Mouse (Mus musculus): ENCODE data around the gene Rab22a.
"Not testable (repeated sequence)": the region's sequence is repeated elsewhere in the genome, so short reads cannot be mapped to it uniquely, and the experiment has no call there.

Rab22a gene

DNA sequence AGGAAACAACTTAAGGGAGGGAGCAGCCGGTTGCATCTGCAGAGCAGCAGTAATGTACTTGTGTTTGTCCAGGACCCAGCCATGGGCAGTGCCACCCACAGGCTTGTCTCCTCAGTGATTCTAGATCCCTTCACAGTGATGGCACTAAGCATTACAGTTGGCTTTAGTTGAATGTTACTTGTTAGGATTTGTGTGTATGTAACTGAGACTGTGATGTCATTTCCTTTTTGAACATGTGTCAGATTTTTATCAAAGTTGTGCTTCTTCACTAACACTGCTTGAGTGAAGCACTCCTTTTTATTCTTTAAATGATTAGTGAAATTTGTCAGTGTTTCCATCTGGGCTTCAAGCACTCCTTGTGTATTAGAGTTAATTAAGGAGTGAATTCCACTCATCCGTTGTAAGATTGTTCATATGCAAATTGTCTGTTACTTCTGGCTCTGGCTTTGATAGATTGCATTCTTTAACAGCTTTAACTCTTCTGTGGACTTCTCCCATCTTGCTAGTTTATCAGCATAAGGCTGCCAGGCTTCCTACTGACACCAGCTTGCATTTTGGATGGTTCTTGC, 12.9 kb downstream of the Rab22a start:
- DNase-seq (ENCODE audit: low read depth), result no peak

DNA sequence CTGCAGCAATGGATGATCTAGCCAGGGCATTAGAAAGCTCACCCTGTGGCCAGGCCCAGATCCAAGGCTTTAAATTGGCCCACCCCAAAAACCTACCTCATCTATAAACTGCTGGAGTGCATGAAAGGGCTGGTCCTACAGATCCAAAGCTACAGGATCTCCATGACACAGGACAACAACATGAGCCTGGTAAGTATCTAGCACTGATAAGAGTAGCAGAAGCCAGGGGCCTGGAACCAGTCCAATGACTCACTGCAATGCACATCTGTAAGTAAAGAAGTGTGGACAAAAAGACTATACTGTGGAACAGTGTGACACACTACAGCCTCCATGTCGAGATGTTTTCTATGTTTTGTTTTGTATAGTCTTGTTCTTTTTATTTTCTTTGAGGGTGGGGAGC, 13.9 kb downstream of the Rab22a start:
- no peak for DNase-seq (ENCODE audit: low read depth)

DNA sequence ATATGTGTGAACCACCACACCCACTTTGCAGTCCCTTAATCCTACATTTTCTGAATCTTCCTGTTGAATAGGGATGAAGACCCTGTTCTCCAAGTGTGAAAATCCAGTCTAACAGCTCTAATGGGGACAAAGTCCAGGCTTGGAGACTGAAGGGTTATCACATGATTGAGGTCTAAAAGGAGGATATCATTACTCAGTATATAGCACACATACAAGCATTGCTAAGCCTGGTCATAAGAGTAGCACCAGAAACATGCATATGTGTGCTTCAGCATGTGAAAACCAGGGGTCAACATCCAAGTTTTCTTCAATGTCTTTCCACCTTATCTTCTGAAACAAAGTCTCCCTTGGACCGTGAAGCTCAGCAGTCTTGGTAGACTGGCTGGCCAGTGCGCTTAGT, 19.0 kb downstream of the Rab22a start:
- DNase-seq (ENCODE audit: low read depth), result no peak

DNA sequence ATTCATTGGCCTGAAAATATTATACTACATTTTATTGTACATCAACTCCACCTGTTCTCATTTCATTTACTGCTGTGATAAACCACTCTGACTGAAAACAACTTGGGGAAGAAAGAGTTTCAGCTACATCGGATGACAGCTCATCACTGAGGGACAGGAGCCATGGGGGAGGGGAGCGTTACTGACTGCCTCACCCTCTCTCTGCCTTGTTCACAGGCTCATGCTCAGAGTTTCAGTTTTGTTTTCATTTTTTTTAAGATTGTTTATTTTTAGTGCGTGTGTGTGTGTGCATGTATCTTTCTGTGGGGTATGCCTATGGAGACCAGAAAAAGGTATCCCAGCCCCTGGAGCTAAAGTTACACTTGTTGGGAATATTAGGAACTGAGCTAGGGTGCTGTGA, 19.7 kb downstream of the Rab22a start:
- DNase-seq (ENCODE audit: low read depth), result no peak

DNA sequence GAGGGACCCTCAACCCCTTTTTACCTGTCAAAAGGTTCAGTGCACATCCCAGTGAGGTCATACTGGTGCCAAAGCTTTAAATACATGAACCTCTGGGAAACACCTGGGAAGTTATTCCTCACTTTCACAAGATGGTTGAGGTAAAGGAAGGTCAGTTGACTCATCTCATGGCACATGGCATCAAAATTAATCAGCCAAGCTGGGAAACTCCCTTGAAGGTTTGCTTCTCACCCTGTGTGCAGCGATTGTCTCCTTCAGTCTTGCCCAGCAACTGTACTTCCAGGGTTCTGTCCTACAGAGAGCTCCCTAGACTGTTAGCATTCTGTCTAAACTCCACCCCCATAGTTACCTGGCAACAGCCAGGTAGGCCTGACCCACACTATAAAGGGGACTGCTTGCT, 20.6 kb downstream of the Rab22a start:
- DNase-seq (ENCODE audit: low read depth), result no peak

DNA sequence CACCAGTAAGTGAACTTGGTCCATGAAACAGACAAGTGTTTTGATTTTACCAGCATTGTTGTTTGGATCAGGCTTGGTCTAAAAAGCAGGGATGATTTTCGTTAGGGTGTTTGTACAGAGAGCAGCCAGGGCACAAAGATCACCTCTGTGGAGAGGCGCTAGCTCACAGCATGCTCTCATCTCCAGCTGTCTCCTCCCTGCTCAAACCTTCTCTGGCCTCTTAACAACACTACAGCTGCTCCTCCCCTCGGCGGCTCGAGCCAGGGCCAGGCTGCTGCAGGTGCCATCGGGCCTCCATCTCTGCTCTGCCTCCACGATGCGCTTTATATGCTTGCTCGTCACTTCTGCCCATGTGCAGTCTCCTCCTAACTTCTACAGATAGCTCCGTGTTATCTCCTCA, 23.2 kb downstream of the Rab22a start:
- no peak for DNase-seq (ENCODE audit: low read depth)

DNA sequence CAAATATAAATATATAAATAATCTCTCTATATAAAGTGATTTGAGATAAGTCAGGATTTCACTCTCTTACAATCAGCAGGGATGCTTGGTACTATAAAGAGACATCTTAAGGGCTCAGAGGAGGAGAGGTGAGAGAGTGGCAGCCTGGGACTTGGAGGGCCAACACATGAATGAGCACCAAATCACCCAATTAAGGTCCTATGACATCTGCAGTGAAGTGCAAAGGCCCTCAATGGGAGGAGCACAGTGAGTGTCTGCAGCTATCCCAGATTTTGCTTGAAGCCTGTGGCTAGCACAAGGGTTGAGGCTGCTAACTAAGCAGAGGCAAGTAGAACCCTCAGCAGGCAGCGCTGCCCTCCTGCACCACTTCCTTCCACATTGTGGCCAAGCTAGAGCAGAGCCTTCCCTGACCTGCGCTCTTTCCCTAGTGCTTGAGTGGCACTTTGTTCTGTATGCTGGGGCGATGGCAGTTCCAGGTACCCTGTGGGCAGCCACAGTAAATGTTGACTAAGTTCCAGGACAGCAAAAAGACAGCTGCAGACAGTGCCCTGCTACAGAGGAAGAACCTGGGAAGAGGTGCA, 26.3 kb downstream of the Rab22a start:
- DNase-seq (ENCODE audit: low read depth), result no peak

DNA sequence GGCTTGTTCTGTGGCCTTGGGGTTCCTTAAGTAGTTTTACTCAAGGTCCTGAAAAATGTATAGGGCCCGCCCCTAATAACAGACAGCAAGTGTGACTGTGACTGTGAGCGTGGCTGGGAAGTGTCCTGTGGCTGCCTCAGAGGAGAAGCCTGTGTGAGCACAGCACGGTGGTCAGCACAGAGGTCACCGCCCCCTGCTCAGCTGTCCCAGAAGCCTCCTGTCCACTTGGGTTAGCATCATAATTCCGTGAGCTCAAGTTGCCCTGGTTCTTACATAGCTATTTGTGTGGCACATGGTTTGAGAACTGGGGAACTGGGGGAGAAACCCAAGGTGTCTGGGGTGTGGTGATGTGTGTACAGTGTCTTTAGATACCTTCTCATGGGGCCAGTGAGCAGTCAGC, 27.8 kb downstream of the Rab22a start:
- DNase-seq (ENCODE audit: low read depth), result no peak

DNA sequence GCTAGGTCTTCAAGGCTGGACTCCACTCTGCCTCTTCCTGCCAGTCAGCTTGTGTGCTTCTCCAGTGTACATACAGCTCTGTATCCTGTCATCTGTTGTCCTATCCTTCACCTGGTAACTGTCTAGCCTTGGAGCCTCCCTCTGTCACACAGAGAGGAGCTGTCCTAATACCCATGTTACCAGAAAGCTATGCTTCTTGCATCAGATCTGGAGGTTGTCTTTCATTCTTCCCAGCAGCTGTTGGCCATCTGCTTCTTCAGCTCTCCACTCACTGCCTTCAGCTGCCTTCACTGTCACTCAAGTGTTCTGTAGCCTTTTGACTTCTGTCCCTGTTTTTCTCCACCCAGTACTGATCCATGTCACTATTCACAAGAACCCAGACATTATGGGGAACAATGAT, 30.3 kb downstream of the Rab22a start:
- no peak for DNase-seq (ENCODE audit: low read depth)

DNA sequence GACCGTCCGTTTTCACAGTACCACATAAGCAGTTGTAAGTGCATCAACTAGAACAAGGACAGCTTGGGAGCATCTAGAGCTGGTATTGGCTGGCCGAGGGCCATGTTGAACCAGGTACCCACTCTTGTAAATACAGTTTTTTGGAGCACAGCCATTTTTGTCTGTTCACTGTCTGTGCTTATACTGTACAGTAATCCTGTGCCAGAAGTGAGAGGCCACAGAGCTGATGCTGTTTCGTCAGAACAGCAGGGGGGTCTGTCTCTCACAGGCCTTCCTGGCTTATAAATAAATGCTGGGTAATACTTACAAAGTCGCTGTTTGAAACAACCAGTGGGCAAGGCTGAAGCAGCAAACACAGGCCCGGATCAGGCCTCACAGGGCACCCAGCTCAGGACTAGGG, 32.2 kb downstream of the Rab22a start:
- DNase-seq (ENCODE audit: low read depth), result no peak

DNA sequence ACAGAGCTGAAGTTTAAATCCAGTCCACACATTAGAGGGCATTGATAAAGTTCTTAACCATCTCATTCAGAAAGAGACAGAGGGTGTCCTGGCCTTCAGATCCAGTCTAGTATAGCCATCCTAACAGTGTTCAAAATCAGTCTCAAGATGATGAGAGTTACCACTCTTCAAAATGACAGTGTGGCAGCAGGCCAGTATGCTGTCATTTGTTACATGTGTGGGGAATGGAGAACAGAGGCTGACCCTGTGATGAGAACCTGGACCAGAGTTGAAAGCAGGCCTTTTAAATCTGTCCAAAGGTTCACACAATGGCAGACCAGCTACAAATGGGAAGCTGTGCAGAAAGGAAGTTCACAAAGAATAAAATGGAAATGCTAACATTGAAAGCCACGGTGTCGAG, 33.1 kb downstream of the Rab22a start:
- no peak for DNase-seq (ENCODE audit: low read depth)

DNA sequence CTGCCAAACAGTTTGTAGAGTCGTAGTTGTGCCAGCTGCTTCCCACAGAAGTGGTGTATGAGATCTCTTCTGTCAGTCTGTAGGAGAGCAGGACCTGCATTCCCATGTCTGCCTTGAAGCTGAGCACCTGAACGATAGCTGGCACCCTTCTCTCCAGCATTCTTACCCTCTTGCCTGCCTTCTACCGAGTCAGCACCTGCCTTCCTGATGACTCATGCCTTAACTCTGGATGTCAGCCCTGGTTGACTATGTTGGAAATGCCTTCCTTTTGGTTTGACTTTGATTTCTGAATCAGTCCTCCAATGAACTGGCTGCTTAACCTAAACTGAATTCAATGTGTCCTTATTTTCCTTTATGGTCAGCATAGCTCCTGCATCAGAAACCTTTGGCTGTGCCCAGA, 39.3 kb downstream of the Rab22a start:
- DNase-seq (ENCODE audit: low read depth), result peak; percentile 44

DNA sequence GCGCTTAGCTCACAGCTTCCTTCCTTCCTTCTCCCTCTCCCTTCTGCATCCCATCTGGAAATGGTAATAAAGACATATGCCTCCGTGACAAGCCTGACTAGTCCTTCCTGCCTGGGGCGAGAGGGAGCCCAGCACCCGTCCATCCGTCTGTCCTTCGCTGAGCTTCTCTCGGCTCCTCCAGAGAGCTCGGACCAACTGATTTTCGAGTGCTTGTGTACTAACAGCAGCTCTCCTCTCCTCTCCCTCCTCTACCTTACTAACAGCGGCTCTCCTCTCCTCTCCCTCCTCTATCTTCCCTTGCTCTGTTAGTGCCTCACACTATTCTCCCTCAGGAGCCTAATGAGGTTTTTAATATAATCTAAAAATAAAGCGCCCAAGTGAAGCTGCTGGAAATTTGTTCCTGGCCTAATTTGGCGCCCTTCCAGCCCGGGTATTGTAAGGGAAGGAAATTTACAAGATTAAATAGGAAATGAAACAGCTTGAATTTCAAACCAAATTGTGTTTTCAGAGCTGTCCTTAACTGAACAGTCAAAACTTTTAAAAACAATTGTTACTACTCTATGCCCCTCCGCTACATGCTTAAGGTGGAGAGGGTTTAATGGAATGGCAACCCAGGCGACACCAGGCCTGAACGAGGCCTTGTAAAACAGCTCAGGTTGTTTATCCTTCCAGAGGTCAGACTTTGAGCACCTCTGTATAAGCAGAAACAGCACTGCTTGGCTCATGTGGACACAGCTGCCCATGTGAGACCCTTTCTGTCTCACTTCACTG, 42.7 kb downstream of the Rab22a start:
- DNase-seq (ENCODE audit: low read depth), result no peak

DNA sequence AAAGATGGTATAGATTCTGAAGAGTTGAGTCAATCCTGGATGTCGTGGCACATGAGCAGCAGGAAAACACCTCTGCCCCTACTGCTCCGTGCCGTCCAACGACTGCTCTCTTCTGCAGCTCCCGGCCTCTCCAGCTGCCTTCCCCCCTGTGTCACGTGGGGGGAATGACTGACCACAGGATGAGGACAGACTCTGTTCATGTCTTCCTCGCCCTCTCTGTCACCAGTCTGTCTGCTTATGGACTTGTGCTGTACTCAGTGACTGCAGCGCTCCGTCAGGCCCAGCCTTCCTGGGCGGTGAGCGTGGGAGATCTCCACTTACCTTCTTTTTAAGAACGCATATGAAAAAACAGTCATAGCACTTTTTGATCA, 43.3 kb downstream of the Rab22a start:
- no peak for DNase-seq (ENCODE audit: low read depth)

DNA sequence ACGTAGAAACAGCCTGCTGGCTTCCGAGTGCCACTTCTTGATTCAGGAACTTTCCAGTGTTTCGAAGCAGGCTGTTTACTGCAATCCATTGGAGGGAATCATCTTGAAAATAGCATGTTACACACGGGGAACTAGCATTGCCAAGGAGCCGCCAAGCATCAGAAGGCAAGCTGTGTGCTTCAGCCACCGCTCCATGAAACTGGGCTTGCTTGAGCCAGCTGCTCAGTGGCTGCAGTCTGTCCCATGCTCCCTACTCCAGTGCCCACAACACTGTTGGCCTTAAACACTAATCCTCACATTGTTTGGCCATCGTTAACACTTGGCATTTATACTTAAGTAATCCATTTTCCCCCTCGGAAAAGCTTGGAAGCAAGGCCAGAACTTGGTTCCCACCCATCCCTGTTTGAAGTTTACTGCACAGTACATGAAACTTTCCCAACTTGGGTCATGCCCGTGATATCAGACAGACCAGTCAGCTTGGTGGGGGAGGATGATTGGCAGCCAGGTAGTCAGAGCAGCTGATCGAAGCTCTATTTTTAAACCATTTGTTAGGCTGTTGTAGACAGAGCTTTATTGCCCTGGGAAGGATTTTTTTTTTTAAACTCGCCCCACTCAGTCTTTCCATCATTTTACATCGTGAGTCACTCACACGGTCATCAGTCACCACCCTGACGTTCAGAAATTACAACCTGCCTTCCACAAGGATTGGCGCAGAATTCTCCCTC, 46.4 kb downstream of the Rab22a start:
- peak; percentile 90 for DNase-seq (ENCODE audit: low read depth)

DNA sequence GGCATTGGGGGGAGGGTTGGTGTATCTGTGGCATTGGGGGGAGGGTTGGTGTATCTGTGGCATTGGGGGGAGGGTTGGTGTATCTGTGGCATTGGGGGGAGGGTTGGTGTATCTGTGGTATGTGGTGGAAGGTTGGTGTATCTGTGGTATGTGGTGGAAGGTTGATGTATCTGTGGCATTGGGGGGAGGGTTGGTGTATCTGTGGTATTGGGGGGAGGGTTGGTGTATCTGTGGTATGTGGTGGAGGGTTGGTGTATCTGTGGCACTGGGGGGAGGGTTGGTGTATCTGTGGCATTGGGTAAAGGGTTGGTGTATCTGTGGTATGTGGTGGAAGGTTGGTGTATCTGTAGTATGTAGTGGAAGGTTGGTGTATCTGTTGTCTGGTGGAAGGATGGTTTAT, 48.1 kb downstream of the Rab22a start:
- DNase-seq (ENCODE audit: low read depth), result not testable (repeated sequence)

DNA sequence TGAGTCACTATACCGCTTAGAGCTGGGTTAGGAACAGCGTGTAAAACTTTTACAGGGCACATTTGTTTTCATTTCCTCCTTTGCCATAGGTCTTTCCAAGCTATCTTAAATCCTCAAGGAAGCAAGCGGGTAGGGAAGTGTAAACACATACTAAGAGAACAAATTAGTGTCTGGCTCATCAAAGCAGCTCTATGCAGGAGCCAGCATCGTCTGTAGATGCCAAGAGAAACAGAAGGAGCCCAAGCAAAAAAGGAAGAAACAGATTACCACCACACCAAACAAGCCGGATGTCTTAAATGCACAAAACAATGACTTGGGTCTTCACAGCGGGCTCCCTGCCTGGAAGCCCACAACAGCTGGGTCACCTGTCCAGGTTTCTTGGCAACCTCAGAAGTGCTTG, 50.6 kb downstream of the Rab22a start:
- DNase-seq (ENCODE audit: low read depth), result peak; percentile 13

DNA sequence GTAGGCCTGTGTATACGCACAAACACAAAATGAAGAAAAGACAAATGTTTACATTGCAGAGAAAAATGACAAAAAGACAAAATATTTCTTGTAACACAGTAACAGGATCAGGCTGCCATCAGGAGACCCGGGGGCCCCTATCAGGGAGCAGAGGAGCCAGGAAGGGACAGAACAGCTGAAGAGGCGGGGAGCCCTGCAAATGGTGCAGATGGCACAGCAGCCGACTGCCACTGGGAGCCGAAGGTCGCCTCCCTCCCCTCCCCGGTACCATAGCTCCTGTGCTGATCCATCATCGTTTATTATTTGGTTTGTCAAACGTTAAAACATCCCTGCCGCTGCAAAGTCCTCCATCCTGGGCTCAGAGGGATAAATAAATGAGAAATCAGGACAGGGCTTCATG, 53.1 kb downstream of the Rab22a start:
- DNase-seq (ENCODE audit: low read depth), result no peak

DNA sequence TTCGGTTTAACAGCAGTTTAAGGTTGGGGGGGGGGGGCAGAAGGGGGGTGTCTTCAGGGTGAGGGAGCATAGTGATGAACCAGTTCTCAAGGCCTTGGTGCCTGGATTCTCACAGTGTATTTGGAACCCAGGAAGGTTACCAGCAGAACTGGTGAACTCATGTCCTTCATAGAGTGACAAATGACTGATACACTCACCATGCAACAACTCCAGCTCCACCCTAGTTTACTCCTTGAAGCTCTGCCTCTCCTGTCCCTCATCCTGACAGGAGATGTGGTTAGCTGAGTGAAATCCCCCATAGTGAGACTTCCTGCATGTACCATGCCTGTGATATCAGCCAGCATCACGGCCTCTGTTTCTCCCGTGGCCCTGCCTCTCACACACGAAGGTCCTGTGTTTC, 53.7 kb downstream of the Rab22a start:
- DNase-seq (ENCODE audit: low read depth), result no peak

DNA sequence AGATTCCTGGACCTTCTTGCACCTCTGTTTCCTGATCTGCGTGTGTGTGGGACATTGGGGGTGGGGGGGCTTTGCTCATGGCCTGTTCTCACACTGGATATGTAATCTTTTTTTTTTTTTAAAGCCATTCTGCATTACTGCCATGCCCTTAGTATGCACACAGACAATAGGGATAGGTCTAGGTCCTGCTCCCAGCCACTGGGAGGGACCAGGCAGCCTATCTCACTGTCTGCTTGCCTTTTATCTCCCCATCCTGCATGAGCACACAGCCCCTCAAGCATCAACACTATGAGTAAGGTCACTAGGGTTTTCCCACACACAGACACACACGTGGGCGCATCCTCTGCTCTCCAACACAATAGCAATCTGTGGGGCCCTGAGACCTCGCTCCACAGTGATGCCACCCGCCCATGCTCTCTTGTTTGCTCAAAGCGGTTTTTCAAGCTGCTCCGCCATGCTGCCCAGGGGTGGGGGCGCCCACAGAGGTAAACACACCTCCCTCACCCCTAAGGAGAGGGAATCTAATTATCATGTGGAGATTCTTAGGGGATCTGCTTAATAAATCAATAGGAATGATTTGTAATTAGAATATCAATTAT, 55.2 kb downstream of the Rab22a start:
- no peak for DNase-seq (ENCODE audit: low read depth)

DNA sequence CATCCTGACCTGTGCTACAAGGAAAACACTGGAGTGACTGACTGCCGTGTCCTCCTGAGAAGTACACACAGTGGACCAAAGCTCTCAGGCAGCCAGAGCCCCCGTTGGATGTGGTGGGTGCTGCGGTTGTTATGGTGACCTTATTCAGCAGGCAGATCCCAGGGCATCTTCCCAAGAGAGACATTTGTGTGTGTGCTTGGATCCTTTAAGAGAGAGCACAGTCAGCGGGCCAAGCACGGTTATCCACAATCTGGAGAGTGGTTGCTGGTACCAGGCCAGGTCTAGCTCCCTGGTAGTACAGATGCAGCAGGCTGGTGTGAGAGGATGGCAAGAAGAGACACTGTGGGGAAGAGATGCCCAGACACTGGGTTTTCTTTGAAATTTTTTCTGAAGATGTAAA, 57.4 kb downstream of the Rab22a start:
- DNase-seq (ENCODE audit: low read depth), result no peak

DNA sequence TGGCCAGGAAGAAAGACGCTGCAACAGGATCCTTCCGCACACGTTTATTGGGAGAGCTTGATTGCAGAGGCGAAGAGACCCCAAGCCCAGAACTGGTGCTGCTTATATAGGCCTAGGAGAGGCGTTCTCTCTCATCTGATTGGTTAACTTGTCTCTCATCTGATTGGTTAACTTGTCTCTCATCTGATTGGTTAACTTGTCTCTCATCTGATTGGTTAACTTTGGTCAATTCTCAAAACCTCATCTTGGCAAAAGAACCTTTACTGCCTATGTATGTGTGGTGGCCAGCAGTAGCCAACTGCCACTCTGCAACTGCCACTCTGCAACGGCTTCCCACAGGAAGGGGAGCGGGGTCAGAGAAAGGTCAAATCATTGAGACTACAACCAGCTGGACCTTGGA, 59.6 kb downstream of the Rab22a start, which contains the start of gene 1700010B08Rik:
1700010B08Rik (plus strand) TSS at position 301 of the 400 bp plus-strand sequence.
- DNase-seq (ENCODE audit: low read depth), result not testable (repeated sequence)
